Mouse (Mus musculus) heart, postnatal 10 days (tissue): ENCODE measurements around the gene Cryba4. TPM values are rescaled to one million over a fixed set of nuclear protein-coding genes. Genes with fewer than 3 reads are reported as not detected.

ENCODE experiments used
- DNase-seq, 2 experiments: peaks; one replicate each; pipeline ENCODE4 v3.0.0; 2021
- intact Hi-C: fragments of 180-260 bp; cut with DNase I; formaldehyde crosslinking; loops from one replicate; pipeline ENCODE4 v1.15.1; 2025
- total RNA-seq, 2 experiments: library from RNA; stranded (reverse); gene quantifications; 2 replicates each; pipeline ENCODE4 v1.2.3; 2021

Cryba4 gene
- total RNA-seq, 2 experiments from 2014 or later = 3.1 to 3.2 TPM

DNA sequence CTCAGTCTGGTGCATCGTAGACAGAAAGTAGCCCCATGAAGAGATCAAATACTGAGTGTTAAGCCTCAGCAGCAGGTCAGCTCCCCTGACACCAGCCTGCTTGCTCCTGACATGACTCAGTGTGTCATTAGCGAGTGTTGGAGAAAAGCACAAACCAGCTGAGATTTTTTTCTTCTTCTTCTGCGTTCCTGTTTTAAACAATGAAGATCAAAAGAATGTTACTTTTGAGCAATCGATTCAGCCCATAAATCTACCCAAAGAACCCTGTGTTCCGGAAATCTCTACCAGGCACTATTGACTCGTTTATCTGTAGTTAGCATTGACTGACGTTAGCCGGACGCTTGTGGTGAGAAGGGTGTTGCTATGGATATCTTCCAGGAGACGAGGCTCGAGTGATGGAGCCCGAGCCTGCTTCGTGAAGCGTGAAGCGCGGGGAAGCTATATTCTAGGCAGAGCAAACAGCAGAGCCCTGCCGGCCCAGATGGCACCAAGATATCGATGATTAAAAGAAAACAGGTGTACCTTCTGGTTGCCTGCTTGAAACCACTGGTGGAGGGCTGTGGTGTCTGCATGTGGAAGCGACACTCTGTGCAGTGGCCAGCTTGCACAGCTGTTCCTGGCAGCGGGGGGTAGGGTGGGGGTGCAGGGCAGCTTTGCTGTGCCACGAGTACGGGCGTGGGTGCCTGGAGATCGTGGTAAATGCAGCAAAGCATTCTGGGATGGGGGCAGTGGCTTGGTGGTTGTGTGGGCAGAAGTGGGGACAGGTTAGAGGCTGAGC, 18.6 kb upstream of the Cryba4 start:
- DNase-seq = no peak
- intact Hi-C loops = no loop called here

GRCm38 (mm10) chr5:112266011-112266777, 13.9 kb upstream of the Cryba4 start:
- intact Hi-C loops = no loop called here
- DNase-seq = no peak

DNA sequence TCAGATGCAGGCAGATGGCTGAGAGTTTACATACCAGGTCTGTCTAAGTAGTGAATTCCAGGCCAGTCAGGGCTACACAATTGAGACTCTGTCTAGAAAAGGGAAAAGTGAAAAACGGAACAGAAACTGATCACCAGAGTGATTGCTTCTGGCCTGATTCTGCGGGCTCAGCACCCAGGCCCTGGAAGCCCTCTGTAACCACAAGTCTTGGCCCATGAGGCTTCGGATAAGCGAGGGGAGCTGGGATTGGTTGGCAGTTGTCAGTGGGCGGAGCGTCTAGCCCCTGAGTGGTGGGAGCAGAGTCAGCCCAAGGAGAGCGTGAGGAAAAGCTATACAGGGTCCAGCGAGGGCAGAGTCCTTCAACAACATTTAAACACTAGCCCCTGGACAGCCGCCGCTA, 13.2 kb upstream of the Cryba4 start:
- intact Hi-C loops = no loop called here
- no peak for DNase-seq

DNA sequence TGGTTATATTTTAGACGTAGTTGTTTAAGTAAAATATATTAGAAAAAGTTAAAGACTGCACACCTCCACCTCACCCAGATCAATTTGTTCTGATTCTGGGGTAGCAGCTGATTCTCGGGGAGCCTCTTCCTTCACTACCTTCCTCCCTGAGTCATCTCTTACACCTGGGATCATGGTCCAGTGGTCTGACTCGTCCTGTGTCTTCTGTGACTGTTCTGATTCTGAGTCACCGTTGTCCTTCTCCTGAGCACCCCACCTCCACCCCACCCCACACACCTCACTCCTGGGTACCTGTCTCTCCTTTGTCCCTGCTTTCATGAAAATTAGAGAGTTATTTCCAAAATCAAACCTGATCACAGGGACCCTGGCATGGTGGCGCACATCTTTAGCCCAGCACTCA, 12.8 kb upstream of the Cryba4 start:
- intact Hi-C loops = no loop called here
- DNase-seq = no peak

- no peak for DNase-seq
- intact Hi-C loops = no loop called here
Observed at GRCm38 (mm10) chr5:112264099-112264498, 11.8 kb upstream of the Cryba4 start.

- intact Hi-C loops = no loop called here
- DNase-seq = no peak
Observed at GRCm38 (mm10) chr5:112260818-112261217, 8.5 kb upstream of the Cryba4 start.

DNA sequence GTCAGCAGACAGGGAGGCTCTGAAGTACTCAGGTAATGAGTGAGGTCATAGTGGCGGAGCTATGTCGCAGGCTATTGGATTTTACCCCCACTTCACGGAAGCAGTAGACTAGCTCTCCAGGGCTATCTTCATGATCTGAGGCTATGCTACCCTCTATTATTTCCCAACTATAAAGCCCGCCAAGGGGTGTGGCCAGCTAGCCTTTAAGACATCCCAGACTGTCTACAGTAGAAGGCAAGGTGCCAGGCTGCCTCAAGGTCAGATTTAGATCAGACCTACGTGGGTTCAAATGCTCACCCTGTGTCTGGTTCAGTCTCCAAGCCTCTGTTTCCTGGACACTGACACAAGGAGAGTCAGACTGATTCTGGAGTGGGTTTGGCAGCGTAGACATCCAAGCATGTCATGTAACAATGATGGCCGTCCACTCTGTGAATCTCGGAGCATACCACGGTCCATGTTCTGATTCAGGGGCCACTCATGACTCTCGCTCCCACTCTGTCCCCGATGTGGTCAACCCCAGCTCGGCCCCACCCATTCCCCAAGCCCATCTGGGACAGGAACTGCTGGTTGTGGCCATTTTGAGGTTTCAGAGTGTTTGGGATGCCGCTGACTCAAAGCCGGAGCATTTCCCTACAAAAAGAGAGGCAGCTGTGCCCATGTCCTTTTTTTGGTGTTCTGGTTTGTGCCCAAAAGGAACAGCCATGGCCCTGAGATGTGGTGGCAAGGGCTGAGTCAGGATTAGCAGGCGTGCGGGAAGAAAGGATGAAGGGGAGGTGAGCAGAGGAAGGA, 7.7 kb upstream of the Cryba4 start:
- intact Hi-C loops = loop anchor here (2.0 kb wide), 1 partner anchor 15 kb away; no protein-coding TSS in a partner anchor
- no peak for DNase-seq

DNA sequence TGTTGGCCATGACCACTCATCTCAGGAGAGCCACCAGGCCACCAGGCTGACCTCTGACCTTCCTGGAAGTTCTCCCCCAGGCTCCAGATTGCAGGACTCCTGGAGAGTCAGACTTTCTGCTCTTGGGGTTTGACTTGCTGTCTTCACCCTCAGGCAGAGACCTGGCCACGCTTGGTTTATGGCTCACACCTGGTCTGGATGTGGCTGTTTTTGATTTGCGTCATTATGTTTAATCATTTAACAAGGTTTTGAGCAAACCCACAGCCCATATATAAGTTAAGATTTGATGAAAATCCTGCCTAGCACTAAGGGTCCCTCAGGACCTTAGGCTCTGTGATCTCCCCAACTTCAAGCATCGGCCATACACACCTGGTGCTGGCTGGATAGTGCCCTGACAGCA, 5.6 kb upstream of the Cryba4 start:
- DNase-seq = no peak
- intact Hi-C loops = loop anchor here (2.0 kb wide), 1 partner anchor 17 kb away; no protein-coding TSS in a partner anchor

- intact Hi-C loops = no loop called here
- no peak for DNase-seq
Observed at GRCm38 (mm10) chr5:112256457-112256856, 4.1 kb upstream of the Cryba4 start.

GRCm38 (mm10) chr5:112255426-112255825, 3.1 kb upstream of the Cryba4 start, which contains the start of gene Crybb1:
Crybb1 (plus strand) TSS chr5:112255815.
- intact Hi-C loops = no loop called here
- peak; percentile 86 to 89 for DNase-seq

DNA sequence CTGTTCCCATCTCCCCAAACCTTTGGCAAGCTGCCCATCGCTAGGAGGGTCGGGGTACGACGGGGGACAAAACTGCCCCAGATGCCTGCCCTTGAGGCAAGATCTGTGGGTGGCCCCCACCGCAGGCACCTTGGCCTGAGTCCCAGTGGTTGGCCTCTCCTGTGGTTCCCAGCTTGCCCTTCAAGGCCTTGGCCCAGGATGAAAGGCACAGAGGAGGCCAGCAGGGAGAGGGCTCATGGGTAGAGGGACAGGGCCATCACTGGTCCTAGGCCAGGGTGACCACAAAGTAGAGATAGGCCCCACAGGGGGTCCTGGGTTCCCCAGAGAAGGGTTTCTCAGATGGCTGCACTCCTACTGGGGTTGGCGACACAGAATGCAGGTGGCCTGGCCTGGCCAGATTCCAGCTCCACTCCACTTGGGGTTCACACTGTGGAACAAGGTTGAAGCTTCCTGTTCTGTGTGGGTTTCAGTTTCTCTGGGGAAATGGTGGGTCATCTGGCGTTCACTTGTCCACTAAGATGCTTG, 2.0 kb upstream of the Cryba4 start:
- intact Hi-C loops = no loop called here
- DNase-seq = peak; percentile 79 to 82

- intact Hi-C loops = no loop called here
- no peak for DNase-seq
Observed at GRCm38 (mm10) chr5:112253169-112253568, 851 bp upstream of the Cryba4 start.

DNA sequence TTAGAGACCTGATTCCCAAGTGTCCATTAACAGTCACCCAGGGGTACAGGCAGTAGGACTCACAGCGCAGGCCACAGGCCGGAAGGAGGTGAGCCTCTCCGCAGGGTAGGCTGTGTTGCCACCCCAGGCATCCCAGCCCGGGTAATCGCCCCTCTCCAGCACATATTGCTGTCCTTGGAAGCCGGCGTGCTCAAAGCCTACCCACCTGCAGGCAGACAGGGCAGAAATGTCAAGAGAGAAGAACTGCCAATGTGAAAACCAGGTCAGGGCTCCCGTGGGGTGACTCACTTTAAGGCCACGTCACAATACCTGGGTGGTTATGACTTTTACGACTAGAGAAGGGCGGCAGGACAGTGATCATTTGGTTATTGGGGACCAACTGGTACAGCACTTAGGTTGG, 3.2 kb downstream of the Cryba4 start:
- intact Hi-C loops = no loop called here
- DNase-seq = no peak

DNA sequence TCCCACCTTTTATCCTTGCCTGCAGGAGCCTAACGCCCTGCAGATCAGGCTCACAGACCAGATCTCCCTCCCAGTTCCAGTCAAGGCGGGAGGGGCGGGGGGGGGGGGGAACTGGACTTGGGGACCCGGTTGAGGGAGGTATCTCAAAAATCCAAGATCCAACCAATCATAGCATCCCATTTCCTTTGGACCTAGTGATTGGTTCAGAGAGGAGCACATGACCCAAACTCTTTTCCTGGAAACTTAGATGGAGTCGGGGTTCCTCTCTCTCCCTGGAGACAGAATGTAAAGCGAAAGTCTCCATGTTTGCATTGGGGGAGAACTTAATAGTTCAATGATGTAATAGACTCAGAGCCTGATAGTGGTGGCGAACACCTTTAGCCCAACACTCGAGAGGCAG, 4.9 kb downstream of the Cryba4 start:
- no peak for DNase-seq
- intact Hi-C loops = no loop called here

GRCm38 (mm10) chr5:112244890-112245615, 7.3 kb downstream of the Cryba4 start:
- DNase-seq = no peak
- intact Hi-C loops = no loop called here

- intact Hi-C loops = no loop called here
Observed at GRCm38 (mm10) chr5:112244275-112244562, 8.1 kb downstream of the Cryba4 start.

DNA sequence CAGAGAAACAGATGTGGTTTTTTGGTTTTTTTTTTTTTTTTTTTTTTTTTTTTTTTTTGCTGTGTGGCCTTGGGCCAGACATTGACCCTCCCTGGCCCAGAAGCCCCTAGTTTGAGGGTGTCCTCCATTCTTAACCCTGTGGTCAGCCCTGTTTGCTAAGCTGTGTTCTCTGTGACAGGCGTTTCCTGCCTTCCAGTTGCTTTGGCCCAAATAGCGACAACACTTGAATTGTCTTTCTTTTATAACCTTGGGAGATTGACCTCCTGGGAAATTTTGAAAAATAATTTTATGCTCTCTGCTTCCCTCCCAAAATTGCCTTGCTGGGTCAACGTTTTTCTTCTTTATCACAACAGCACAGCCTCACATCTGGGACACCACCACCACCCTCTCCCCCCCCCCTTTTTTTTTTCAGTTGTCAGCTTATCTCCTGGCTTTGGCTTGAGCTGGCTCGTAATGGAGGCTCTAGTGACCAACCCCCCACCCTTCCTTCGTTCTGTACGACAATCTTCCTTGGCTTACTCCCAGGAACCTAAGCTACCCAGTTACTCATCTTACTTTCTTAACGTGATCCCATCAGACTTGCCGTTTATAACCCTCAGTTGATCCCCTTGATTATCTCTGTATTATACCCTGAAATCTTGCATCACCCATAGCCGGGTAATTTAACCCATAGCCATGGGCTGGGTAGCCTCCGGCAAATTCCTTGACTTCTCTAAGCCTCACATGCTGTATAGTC, 8.6 kb downstream of the Cryba4 start:
- DNase-seq = no peak
- intact Hi-C loops = no loop called here

More at GRCm38 (mm10) chr5:112244275-112244562, 8.1 kb downstream of the Cryba4 start:
- DNase-seq = no peak

DNA sequence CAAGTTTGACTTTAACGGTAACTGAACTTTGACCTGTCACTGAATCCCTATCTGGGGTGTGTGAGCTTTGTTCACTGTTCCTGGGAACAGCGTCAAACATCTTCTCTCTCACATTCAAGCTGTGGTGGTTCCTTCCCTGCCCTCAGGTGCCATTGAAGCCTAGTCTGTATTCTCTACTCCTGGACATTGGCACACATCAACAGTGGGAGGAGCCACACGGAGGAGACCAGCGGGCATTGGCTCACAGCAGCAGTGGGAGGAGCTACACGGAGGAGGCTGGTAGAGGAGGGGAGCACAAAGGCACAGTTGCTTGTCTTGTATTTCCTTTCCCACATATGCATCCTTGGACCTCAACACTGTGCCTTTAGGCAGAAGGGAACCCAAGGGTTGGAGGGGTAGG, 9.3 kb downstream of the Cryba4 start:
- DNase-seq = no peak
- intact Hi-C loops = no loop called here

GRCm38 (mm10) chr5:112242361-112242778, 9.9 kb downstream of the Cryba4 start:
- intact Hi-C loops = no loop called here
- peak; percentile 57 to 63 for DNase-seq

GRCm38 (mm10) chr5:112241849-112242248, 10.5 kb downstream of the Cryba4 start:
- intact Hi-C loops = loop anchor here (1.0 to 2.0 kb wide), 4 partner anchors 33 to 187 kb away; partner anchors contain the start of gene Tfip11
- DNase-seq = no peak
